ENCODE assay signal across 11 mouse cellular contexts in genomic region chr1:151103522-151104037, GRCm38 (mm10).
DNase-seq lines count a peak whose midpoint lies in the region; ATAC-seq and TF ChIP-seq lines count a peak whose summit lies in the region.
"Had no signal": no experiment of that assay in that cellular context is flagged by ENCODE, and none has a peak within 500 bp of the region (broad histone marks: within the 10 kb centered on the region; RNA-seq: fewer than 3 reads in every experiment).

No protein-coding gene starts in this region.

- 0 out of 2 replicates have a peak overlapping the region, but pooled peaks have one; percentile 11 for H3K27ac ChIP-seq in forebrain, embryonic 10.5 days
- H3K27ac ChIP-seq in forebrain, embryonic 14.5 days (ENCODE audit: low read depth, low read length), result no peak overlapping the region
- H3K27ac ChIP-seq in kidney, embryonic 14.5 days (ENCODE audit: low read depth, low read length), result no peak overlapping the region
- peak overlapping the region; percentile 83 for H3K27ac ChIP-seq in embryonic facial prominence, embryonic 13.5 days
- H3K27ac ChIP-seq in liver, embryonic 14.5 days, result peak overlapping the region; percentile 62
- H3K27ac ChIP-seq: lung, embryonic 15.5 days had no signal

- TF ChIP-seq EP300 in liver, embryonic 14.5 days (IDR thresholded peaks at IDR 0.05; ENCODE audit: low read depth), result no peak

- no peak for ATAC-seq in forebrain, embryonic 14.5 days
- ATAC-seq in kidney, embryonic 14.5 days (ENCODE audit: low FRiP score, low TSS enrichment), result no peak
- ATAC-seq in embryonic facial prominence, embryonic 13.5 days (ENCODE audit: insufficient number of reproducible peaks, insufficient read depth, low FRiP score, low TSS enrichment, low read depth), result no peak
- no peak for ATAC-seq in liver, embryonic 14.5 days (ENCODE audit: insufficient read depth)

- no peak overlapping the region for H3K4me2 ChIP-seq in forebrain, embryonic 14.5 days (ENCODE audit: low read length)
- 0 out of 2 replicates have a peak overlapping the region, but pooled peaks have one; percentile 22 for H3K4me2 ChIP-seq in kidney, embryonic 14.5 days (replicated peaks; ENCODE audit: low read depth, low read length)
- peak overlapping the region; percentile 41 for H3K4me2 ChIP-seq in embryonic facial prominence, embryonic 13.5 days
- no peak overlapping the region for H3K4me2 ChIP-seq in liver, embryonic 14.5 days (ENCODE audit: low read depth)
- H3K4me2 ChIP-seq: lung, embryonic 15.5 days had no signal

- H3K4me1 ChIP-seq in forebrain, embryonic 10.5 days, result peaks cover 8% of the 10 kb centered on the region
- H3K4me1 ChIP-seq in forebrain, embryonic 14.5 days (ENCODE audit: control insufficient read depth, insufficient read depth, low read length), result no peaks in the 10 kb centered on the region
- H3K4me1 ChIP-seq in kidney, embryonic 14.5 days (ENCODE audit: control insufficient read depth, insufficient read depth, low read length), result 0 out of 2 replicates have a peak, but pooled peaks cover 3% of the 10 kb centered on the region
- H3K4me1 ChIP-seq in embryonic facial prominence, embryonic 13.5 days, result peaks cover 33% of the 10 kb centered on the region
- peaks cover 63 to 68% of the 10 kb centered on the region in 2 experiments for H3K4me1 ChIP-seq in liver, embryonic 14.5 days (replicated peaks; ENCODE audit: control insufficient read depth in 2 of 2, insufficient read depth in 2 of 2, low read length in 1 of 2)
- H3K4me1 ChIP-seq: lung, embryonic 15.5 days had no signal

- WGBS in forebrain, embryonic 10.5 days, result 74% methylated on average over 6 of the region's 6 CpGs
- 73% methylated on average over 6 of the region's 6 CpGs for WGBS in forebrain, embryonic 14.5 days
- WGBS in kidney, embryonic 14.5 days, result 62% methylated on average over 6 of the region's 6 CpGs
- 30% methylated on average over 6 of the region's 6 CpGs for WGBS in embryonic facial prominence, embryonic 13.5 days
- 66% methylated on average over 6 of the region's 6 CpGs for WGBS in liver, embryonic 14.5 days (ENCODE audit: insufficient replicate concordance)

- no peaks in the 10 kb centered on the region for H3K36me3 ChIP-seq in forebrain, embryonic 10.5 days (replicated peaks)
- no peaks in the 10 kb centered on the region for H3K36me3 ChIP-seq in forebrain, embryonic 14.5 days (ENCODE audit: control insufficient read depth, insufficient read depth, low read length)
- no peaks in the 10 kb centered on the region for H3K36me3 ChIP-seq in kidney, embryonic 14.5 days (ENCODE audit: control insufficient read depth, insufficient read depth, low read length)
- H3K36me3 ChIP-seq in embryonic facial prominence, embryonic 13.5 days, result no peaks in the 10 kb centered on the region
- no peaks in the 10 kb centered on the region for H3K36me3 ChIP-seq in liver, embryonic 14.5 days (replicated peaks; ENCODE audit: control insufficient read depth, insufficient read depth, low read depth)
- H3K36me3 ChIP-seq: lung, embryonic 15.5 days had no signal

- H3K4me3 ChIP-seq in forebrain, embryonic 10.5 days, result no peak overlapping the region
- H3K4me3 ChIP-seq in forebrain, embryonic 14.5 days (ENCODE audit: low read depth, low read length), result no peak overlapping the region
- H3K4me3 ChIP-seq in kidney, embryonic 14.5 days (ENCODE audit: low read length), result no peak overlapping the region
- H3K4me3 ChIP-seq in embryonic facial prominence, embryonic 13.5 days, result no peak overlapping the region
- H3K4me3 ChIP-seq in liver, embryonic 14.5 days (ENCODE audit: insufficient read depth in 1 of 2, low read depth in 2 of 2, low read length in 2 of 2), result no peak overlapping the region
- H3K4me3 ChIP-seq: erythroblast, embryonic 14.5 days; lung, embryonic 15.5 days had no signal

- TF ChIP-seq CTCF in liver, embryonic 14.5 days (IDR thresholded peaks at IDR 0.05; ENCODE audit: low read depth), result no peak

- no peak overlapping the region for H3K9ac ChIP-seq in forebrain, embryonic 14.5 days (ENCODE audit: low read length)
- H3K9ac ChIP-seq in kidney, embryonic 14.5 days (ENCODE audit: low read depth, low read length), result no peak overlapping the region
- no peak overlapping the region for H3K9ac ChIP-seq in embryonic facial prominence, embryonic 13.5 days
- no peak overlapping the region; the same call in 1 of the 2 replicates for H3K9ac ChIP-seq in liver, embryonic 14.5 days (replicated peaks)
- H3K9ac ChIP-seq: lung, embryonic 15.5 days had no signal

- DNase-seq in forebrain, embryonic 10.5 days (ENCODE audit: extremely low spot score, low spot score), result no peak
- DNase-seq in forebrain, embryonic 14.5 days (ENCODE audit: low spot score), result no peak
- DNase-seq in kidney, postnatal 36 days, result no peak
- no peak for DNase-seq in liver, embryonic 14.5 days (ENCODE audit: low read depth in 3 of 3, low spot score in 3 of 3)
- DNase-seq in thymus, postnatal 14 days, result no peak
- no peak for DNase-seq in adrenal gland, postnatal 25 days
- DNase-seq: cerebellum, adult 9-11 months had no signal

- H3K27me3 ChIP-seq in forebrain, embryonic 10.5 days (ENCODE audit: poor library complexity, severe bottlenecking), result no peaks in the 10 kb centered on the region
- no peaks in the 10 kb centered on the region for H3K27me3 ChIP-seq in forebrain, embryonic 14.5 days (replicated peaks; ENCODE audit: control insufficient read depth, insufficient read depth, low read length)
- no peaks in the 10 kb centered on the region for H3K27me3 ChIP-seq in kidney, embryonic 14.5 days (ENCODE audit: control insufficient read depth, insufficient read depth, low read length)
- no peaks in the 10 kb centered on the region for H3K27me3 ChIP-seq in embryonic facial prominence, embryonic 13.5 days
- H3K27me3 ChIP-seq in liver, embryonic 14.5 days (ENCODE audit: control insufficient read depth, insufficient read depth, low read length), result no peaks in the 10 kb centered on the region; the same call in none of the 2 replicates
- H3K27me3 ChIP-seq: lung, embryonic 15.5 days had no signal

- H3K9me3 ChIP-seq in forebrain, embryonic 10.5 days, result no peaks in the 10 kb centered on the region
- H3K9me3 ChIP-seq in forebrain, embryonic 14.5 days (replicated peaks; ENCODE audit: control insufficient read depth, low read length), result no peaks in the 10 kb centered on the region
- H3K9me3 ChIP-seq in kidney, embryonic 14.5 days (ENCODE audit: control insufficient read depth, low read length), result no peaks in the 10 kb centered on the region
- H3K9me3 ChIP-seq in embryonic facial prominence, embryonic 13.5 days, result no peaks in the 10 kb centered on the region
- H3K9me3 ChIP-seq in liver, embryonic 14.5 days (ENCODE audit: control insufficient read depth, low read length), result peaks cover 3% of the 10 kb centered on the region
- H3K9me3 ChIP-seq: lung, embryonic 15.5 days had no signal

Comparison
In these comparisons a context has a peak if more than half of its experiments do, and no peak if none do; other contexts are left out.
1. H3K27ac ChIP-seq: peak in forebrain, embryonic 10.5 days (single experiment), embryonic facial prominence, embryonic 13.5 days (single experiment) and liver, embryonic 14.5 days (single experiment); none in forebrain, embryonic 14.5 days (single experiment) and kidney, embryonic 14.5 days (single experiment).
2. H3K4me2 ChIP-seq: peak in kidney, embryonic 14.5 days (single experiment) and embryonic facial prominence, embryonic 13.5 days (single experiment); none in forebrain, embryonic 14.5 days (single experiment) and liver, embryonic 14.5 days (single experiment).